Mouse (Mus musculus) ES-Bruce4 (cell line): Measurements from ENCODE around the gene Gm21627. TPM values are rescaled to one million over a fixed set of nuclear protein-coding genes. Genes with fewer than 3 reads are reported as not detected.
"Not testable (repeated sequence)": the region's sequence is repeated elsewhere in the genome, so short reads cannot be mapped to it uniquely, and the experiment has no call there.

ENCODE experiments used
- H3K27ac ChIP-seq: 2 replicates; pipeline ENCODE4 v1.5.1; 2012; ENCODE audit warnings: low read length, inconsistent platforms; ENCODE audit not compliant: insufficient read depth
- H3K27me3 ChIP-seq: 2 replicates; pipeline ENCODE4 v1.6.1; 2012; ENCODE audit warnings: mild to moderate bottlenecking, low read length, inconsistent platforms; ENCODE audit not compliant: control insufficient read depth, poor library complexity, insufficient read depth, severe bottlenecking
- H3K36me3 ChIP-seq: 2 replicates; pipeline ENCODE4 v1.6.1; 2012; ENCODE audit warnings: inconsistent platforms, mild to moderate bottlenecking, low read length, moderate library complexity; ENCODE audit not compliant: control insufficient read depth, poor library complexity, insufficient read depth, severe bottlenecking
- H3K4me1 ChIP-seq: one replicate; pipeline ENCODE4 v1.8.1; 2011; ENCODE audit warnings: low read length; ENCODE audit not compliant: control insufficient read depth, insufficient read depth
- H3K4me3 ChIP-seq: 2 replicates; pipeline ENCODE4 v1.5.1; 2011; ENCODE audit warnings: low read depth, mild to moderate bottlenecking, low read length
- H3K9ac ChIP-seq: 2 replicates; pipeline ENCODE4 v1.6.1; 2012; ENCODE audit warnings: low read depth, mild to moderate bottlenecking, inconsistent platforms; ENCODE audit not compliant: poor library complexity, severe bottlenecking
- H3K9me3 ChIP-seq: replicated peaks from 2 replicates; pipeline ENCODE4 v1.6.1; 2012; ENCODE audit warnings: mild to moderate bottlenecking, low read length, inconsistent platforms; ENCODE audit not compliant: control insufficient read depth, poor library complexity, insufficient read depth, severe bottlenecking
- polyA plus RNA-seq: library from polyadenylated mRNA; stranded (reverse); fragments of >200 nt; gene quantifications from 2 replicates; pipeline ENCODE4 v1.2.4, GENCODE M21; 2011; ENCODE audit warnings: low read depth; ENCODE audit not compliant: missing spikeins, insufficient read depth, insufficient read length

Gm21627 gene
- not detected in 2 replicates for polyA plus RNA-seq

- not testable (repeated sequence) for H3K4me3 ChIP-seq, H3K27ac ChIP-seq, H3K9me3 ChIP-seq, H3K27me3 ChIP-seq, H3K36me3 ChIP-seq, H3K4me1 ChIP-seq, H3K9ac ChIP-seq
Measured at GRCm38 (mm10) chrY:63228127-63228526, at the start of gene Gm21627. TSS of gene Gm21627 (plus strand) at chrY:63228427.
